Mouse (Mus musculus): Measurements from ENCODE around the gene Raet1e.
"Not testable (repeated sequence)": the region's sequence is repeated elsewhere in the genome, so short reads cannot be mapped to it uniquely, and the experiment has no call there.

The Raet1e gene

GRCm38 (mm10) chr10:22165328-22166003, 7.1 kb downstream of the Raet1e start:
- DNase-seq (ENCODE audit: low spot score in 2 of 2), result not testable (repeated sequence)

DNA sequence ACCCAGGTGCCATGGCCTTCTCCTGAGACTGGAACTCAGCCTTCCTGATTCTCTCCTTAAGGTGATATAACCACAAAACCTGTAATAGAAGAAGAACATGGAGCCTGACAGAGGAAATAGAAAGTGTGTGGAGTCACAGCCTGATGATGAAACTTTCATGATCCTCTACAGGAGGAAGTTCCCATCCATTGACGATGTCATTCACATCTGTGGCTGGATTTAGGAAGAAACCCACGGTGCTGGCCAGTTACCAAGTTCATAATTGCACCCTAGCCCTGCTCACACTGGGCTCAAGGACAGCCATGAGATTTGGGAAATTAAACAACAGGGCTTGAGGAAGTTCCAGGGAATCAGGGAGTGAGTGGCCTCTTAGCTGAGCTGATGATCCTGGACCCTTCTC, 7.7 kb downstream of the Raet1e start:
- DNase-seq (ENCODE audit: low spot score in 2 of 2), result not testable (repeated sequence)

- DNase-seq (ENCODE audit: low spot score in 2 of 2), result not testable (repeated sequence)
Observed at GRCm38 (mm10) chr10:22167061-22167460, 8.7 kb downstream of the Raet1e start.

GRCm38 (mm10) chr10:22169116-22169515, 10.7 kb downstream of the Raet1e start:
- not testable (repeated sequence) for DNase-seq (ENCODE audit: low spot score in 2 of 2)

- DNase-seq (ENCODE audit: low spot score in 2 of 2), result not testable (repeated sequence)
Observed at GRCm38 (mm10) chr10:22172431-22173334, 14.3 kb downstream of the Raet1e start.

GRCm38 (mm10) chr10:22173335-22174189, 15.2 kb downstream of the Raet1e start:
- DNase-seq (ENCODE audit: low spot score in 2 of 2), result not testable (repeated sequence)

GRCm38 (mm10) chr10:22174190-22174487, 15.8 kb downstream of the Raet1e start:
- not testable (repeated sequence) for DNase-seq (ENCODE audit: low spot score in 2 of 2)

- not testable (repeated sequence) for DNase-seq (ENCODE audit: low spot score in 2 of 2)
Observed at GRCm38 (mm10) chr10:22176515-22176914, 18.1 kb downstream of the Raet1e start.

GRCm38 (mm10) chr10:22191035-22191434, 32.7 kb downstream of the Raet1e start:
- DNase-seq (ENCODE audit: low spot score in 2 of 2), result not testable (repeated sequence)

- not testable (repeated sequence) for DNase-seq (ENCODE audit: low spot score in 2 of 2)
Observed at GRCm38 (mm10) chr10:22201352-22201751, 43.0 kb downstream of the Raet1e start.

- DNase-seq (ENCODE audit: low spot score in 2 of 2), result not testable (repeated sequence)
Observed at GRCm38 (mm10) chr10:22202784-22203583, 44.6 kb downstream of the Raet1e start.

GRCm38 (mm10) chr10:22206443-22206842, 48.1 kb downstream of the Raet1e start:
- not testable (repeated sequence) for DNase-seq (ENCODE audit: low spot score in 2 of 2)

- peak in 1 of 2 experiments; percentile 9 for DNase-seq (ENCODE audit: low spot score in 2 of 2)
Observed at GRCm38 (mm10) chr10:22212012-22212696, 53.8 kb downstream of the Raet1e start.

- DNase-seq (ENCODE audit: low spot score in 2 of 2), result peak in 1 of 2 experiments; percentile 3
Observed at GRCm38 (mm10) chr10:22223474-22224349, 65.3 kb downstream of the Raet1e start.

DNA sequence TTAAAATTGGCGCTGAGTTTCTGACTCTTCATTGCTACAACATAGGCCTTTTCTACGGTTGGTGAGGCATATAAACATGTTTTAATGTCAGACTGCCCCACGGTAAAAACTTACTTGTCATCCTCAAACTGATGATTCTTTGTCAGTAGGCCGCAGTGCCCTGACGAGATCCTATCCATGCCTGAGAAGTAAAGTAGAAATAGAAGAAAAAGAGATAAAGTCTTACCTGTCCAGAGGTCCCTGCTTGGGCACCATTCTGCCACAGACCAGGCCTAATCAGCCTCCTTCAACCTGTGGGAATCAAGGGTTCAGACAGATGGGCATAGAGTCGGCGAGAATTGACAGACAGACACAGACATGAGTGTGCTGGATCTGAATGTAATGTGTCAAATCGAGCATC, 106.7 kb downstream of the Raet1e start:
- no peak for DNase-seq (ENCODE audit: low spot score in 2 of 2)

- not testable (repeated sequence) for DNase-seq (ENCODE audit: low spot score in 2 of 2)
Observed at GRCm38 (mm10) chr10:22270879-22271786, 112.8 kb downstream of the Raet1e start.

DNA sequence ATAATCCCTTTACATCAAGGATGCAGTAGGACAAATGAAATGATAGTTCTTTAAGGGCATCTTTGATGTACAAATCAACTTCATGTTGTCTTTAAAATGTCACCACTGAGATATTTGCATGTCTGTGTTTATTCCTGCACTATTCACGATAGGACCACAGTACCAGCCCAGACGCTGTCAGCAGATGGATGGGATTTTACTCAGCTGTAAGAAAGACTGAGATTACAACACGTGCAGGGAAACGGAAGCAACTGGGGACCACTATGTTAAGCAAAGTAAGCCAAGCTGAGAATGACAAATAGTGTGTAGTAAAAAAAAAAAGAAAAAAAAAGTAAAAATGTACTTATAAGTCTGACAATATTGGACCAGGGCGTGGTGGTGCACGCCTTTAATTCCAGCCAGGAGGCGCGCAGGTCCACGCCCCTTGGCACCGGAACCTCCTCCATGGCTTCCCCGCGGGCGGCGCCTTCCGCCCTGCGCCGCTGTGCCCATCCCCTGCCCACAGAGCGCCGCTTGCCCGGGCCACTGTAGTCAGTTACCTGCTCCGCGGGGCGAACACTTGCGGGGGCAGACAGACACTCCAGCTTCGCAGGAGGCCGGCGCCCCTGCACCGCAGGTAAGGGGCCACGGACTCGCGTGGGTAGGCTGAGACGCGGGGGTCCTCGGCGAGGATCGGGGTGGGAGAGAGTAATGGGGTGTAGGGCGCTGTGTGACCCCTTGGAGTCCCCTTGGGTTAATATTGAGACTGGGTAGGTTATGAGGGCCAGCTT, 114.7 kb downstream of the Raet1e start:
- DNase-seq (ENCODE audit: low spot score in 2 of 2), result not testable (repeated sequence)
